Mouse (Mus musculus) spleen, adult 2 months (tissue): ENCODE data around the gene Smtnl2. TPM values are rescaled to one million over a fixed set of nuclear protein-coding genes. Genes with fewer than 3 reads are reported as not detected.
A peak's percentile ranks its signal among the peaks of the same experiment; 100 is the strongest.

Source experiments
- DNase-seq, 2 experiments: peaks; one replicate each; pipeline versions ENCODE4 v3.0.0 to v3.0.0-alpha.2; 2012 to 2021; ENCODE audit warnings: low spot score in 2 of 2, low read depth in 1 of 2
- H3K27ac ChIP-seq: fragments of 200-500 bp; 2 replicates; pipeline ENCODE4 v1.5.1; 2012; ENCODE audit warnings: low read length, inconsistent platforms; ENCODE audit not compliant: insufficient read depth
- H3K27me3 ChIP-seq: fragments of 200-500 bp; 2 replicates; pipeline ENCODE4 v1.6.1; 2012; ENCODE audit warnings: mild to moderate bottlenecking, moderate library complexity, low read length, inconsistent platforms; ENCODE audit not compliant: control insufficient read depth, insufficient read depth
- H3K36me3 ChIP-seq: fragments of 200-500 bp; 2 replicates; pipeline ENCODE4 v1.6.1; 2012; ENCODE audit warnings: mild to moderate bottlenecking, low read length, inconsistent platforms; ENCODE audit not compliant: control insufficient read depth, insufficient read depth
- H3K4me1 ChIP-seq: fragments of 200-500 bp; 2 replicates; pipeline ENCODE4 v1.6.1; 2011; ENCODE audit warnings: inconsistent platforms; ENCODE audit not compliant: control insufficient read depth, insufficient read depth, insufficient read length
- H3K4me3 ChIP-seq: fragments of 200-500 bp; 2 replicates; pipeline ENCODE4 v1.5.1; 2011; ENCODE audit warnings: mild to moderate bottlenecking, inconsistent platforms; ENCODE audit not compliant: insufficient read depth, insufficient read length; ENCODE audit errors: extremely low read depth
- CTCF ChIP-seq: fragments of 200-500 bp; IDR thresholded peaks from 2 replicates; pipeline ENCODE4 v1.5.1; 2011; ENCODE audit warnings: mild to moderate bottlenecking, inconsistent platforms; ENCODE audit not compliant: insufficient read depth, insufficient read length, insufficient replicate concordance; ENCODE audit errors: extremely low read depth
- POLR2A ChIP-seq: fragments of 200-500 bp; IDR thresholded peaks from 2 replicates; pipeline ENCODE4 v1.6.1; 2011; ENCODE audit warnings: low read depth, low read length, inconsistent platforms
- WGBS: fragments of 180-500 bp; shearing (Covaris S2); methylation state at CpG from one replicate; pipeline ENCODE4 v1.1.7; 2018; 5-methylcytosine and 5-hydroxymethylcytosine counted together
- polyA plus RNA-seq: library from polyadenylated mRNA; depleted of rRNA; stranded (reverse); fragments of >200 nt; gene quantifications from 2 replicates; pipeline ENCODE4 v1.2.3, GENCODE M21; 2012

Gene Smtnl2
- polyA plus RNA-seq, 1 experiment: 0.98 TPM

DNA sequence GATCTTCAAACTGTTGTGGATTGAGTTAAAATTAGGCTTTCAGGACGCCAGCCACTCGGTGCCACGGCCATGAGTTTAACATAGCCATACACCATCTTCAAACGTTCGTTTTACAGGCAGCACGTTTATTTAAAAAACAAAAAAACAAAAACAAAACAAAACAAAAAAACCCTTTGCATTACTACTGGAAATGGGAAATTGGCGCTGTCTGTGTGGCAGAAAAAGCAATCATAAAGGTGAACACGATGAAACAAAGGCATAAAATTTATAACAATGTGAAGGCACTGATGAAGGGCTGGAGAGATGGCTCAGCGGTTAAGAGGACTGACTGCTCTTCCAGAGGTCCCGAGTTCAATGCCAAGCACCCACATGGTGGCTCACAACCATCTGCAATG, 49.2 kb downstream of the Smtnl2 start, which contains the start of gene Tekt1:
TSS of gene Tekt1 (minus strand) at position 96 of the 395 bp plus-strand sequence.
- TF ChIP-seq POLR2A (no peak), CTCF (no peak)
- WGBS: 27% methylated on average over 10 of the region's 10 CpGs
- no peak for DNase-seq
- peak within 1 kb of the TSS; percentile 32; the same call in 1 of the 2 replicates for H3K4me3 ChIP-seq
- H3K4me1 ChIP-seq: no peaks in the 10 kb centered on the region
- no peaks in the 10 kb centered on the region for H3K36me3 ChIP-seq
- no peak within 1 kb of the TSS for H3K27ac ChIP-seq
- peaks cover 5% of the 10 kb centered on the region; the same call in 1 of the 2 replicates for H3K27me3 ChIP-seq

DNA sequence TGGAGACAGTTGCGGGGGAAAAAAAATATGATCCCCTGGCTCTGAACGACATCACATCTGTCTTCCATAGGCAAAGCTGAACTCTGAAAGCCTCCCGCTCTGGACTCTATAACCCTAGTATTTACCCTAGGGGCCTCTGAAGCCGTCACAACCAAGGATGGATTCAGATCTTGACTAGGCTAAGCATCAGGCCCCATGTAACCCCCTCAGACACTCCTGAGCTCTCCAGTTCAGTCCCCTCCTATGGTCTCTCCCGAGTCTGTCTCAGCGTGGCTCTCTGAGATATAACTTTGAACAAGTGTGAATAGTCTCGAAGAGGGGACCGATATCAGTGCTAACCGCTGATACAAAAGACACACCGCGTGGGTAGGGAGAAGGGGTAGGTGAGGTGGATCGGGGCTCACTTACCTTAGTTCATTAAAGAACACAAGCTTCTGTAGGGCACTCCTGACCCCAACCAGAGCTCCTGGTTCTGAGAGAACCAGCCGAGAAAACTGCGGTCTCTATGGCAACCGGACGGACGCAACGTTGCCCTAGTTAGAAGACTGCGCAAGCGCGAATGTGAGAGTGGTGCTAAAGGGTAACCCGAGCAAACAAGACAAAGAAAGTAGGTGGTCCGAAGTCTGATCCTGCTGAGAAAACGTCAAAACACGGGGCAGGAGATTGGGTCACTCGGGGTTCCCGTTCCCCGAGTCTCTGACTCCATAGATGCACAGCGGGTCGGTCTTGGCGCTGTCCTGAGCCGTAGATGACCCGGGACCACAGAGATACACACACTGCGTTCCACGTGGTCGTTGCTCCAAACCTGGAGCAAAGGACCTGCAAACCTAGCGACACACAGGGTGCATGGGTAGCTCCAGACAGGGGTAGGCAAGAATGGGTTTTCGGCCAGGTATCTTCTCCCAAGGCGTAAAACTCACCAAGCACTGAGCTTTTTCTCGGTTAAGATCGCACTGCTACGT, 49.8 kb downstream of the Smtnl2 start:
- no peak overlapping the region for H3K27ac ChIP-seq
- peak in 1 of 2 experiments; percentile 9 for DNase-seq
- H3K4me1 ChIP-seq: no peaks in the 10 kb centered on the region
- WGBS: 19% methylated on average over 42 of the region's 42 CpGs
- TF ChIP-seq POLR2A (no peak), CTCF (no peak)
- no peaks in the 10 kb centered on the region for H3K36me3 ChIP-seq
- H3K4me3 ChIP-seq: peak overlapping the region; percentile 32; the same call in 1 of the 2 replicates
- peaks cover 5% of the 10 kb centered on the region; the same call in 1 of the 2 replicates for H3K27me3 ChIP-seq

DNA sequence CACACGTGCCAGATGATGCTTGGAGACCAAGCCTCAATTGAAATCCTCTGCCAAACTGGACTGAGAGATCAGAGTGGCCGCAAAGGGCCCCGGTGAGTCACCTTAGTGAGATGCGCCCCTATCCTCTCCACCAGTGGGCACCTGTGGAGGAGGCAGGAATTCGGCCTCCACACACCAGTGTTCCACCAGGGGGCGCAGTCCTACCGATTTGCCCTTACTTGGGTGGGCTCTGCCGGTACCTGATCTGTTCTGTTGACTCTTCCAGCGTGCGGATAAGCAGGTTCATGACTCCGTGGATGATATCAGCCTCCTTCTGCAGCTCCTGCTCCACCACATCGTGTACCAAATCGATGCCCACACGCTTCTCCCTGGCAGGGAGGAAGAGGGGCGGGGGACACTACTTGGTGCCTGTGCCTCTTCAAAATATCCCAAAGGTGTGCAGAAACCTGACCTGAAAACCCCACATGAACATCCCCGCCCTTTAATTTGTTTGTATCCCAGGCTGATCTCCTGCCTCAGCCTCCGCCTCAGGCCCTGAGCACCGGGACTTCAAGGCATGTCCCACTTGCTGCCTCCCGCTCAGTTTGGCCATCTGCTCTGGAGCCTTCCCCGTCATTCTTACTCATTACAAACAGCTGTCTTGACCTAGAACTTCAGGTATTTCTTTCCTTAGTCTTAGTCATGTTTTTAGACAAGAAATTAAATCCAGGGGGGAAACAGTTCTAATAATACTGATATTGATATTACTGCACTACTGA, 56.4 kb downstream of the Smtnl2 start:
- H3K4me3 ChIP-seq: no peak overlapping the region
- H3K27ac ChIP-seq: no peak overlapping the region
- H3K27me3 ChIP-seq: no peaks in the 10 kb centered on the region
- DNase-seq: peak; percentile 22 to 63
- H3K36me3 ChIP-seq: no peaks in the 10 kb centered on the region
- TF ChIP-seq CTCF: peak; percentile 87
- no peak for TF ChIP-seq POLR2A
- no peaks in the 10 kb centered on the region; the same call in 1 of the 2 replicates for H3K4me1 ChIP-seq
- 34% methylated on average over 20 of the region's 20 CpGs for WGBS

DNA sequence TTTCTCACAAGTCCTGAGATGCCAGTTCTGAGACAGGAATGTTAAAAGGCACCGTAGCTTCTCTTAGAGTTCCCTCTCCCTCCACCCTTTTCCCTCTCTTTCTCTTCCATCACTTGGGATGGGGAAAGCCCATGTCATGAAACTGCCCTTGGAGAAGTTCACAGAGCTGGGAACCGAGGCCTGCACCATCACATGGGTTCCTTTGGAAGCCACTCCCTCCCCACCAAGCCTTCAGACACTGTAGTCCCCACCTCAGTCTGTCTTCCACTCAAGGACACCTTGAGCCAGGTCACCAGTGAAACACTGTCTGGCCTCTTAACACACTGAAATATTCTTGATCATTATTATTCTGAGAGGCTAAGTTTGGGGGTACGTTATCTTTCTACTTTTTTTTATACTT, 58.3 kb downstream of the Smtnl2 start:
- no peak for TF ChIP-seq CTCF
- TF ChIP-seq POLR2A: no peak
- no peak overlapping the region for H3K27ac ChIP-seq
- 80% methylated on average over 3 of the region's 3 CpGs for WGBS
- H3K36me3 ChIP-seq: no peaks in the 10 kb centered on the region
- no peaks in the 10 kb centered on the region for H3K27me3 ChIP-seq
- H3K4me1 ChIP-seq: no peaks in the 10 kb centered on the region; the same call in 1 of the 2 replicates
- no peak for DNase-seq
- H3K4me3 ChIP-seq: no peak overlapping the region

DNA sequence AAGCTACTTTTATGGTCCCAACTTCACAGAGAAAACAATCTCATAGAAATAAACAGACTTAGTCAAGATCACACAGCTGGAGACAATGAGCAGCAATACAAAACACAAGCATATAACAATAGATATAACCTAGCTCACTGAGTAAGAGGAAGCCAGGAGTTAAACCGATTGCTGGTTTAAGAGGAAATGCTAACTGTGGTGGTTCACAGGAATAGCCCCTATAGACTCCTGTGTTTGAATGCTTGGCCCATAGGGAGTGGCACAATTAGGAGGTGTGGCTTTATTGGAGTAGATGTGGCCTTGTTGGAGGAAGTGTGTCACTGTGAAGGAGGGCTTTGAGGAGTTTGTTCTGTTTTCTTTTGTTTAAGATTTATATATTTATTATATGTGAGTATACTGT, 59.2 kb downstream of the Smtnl2 start:
- Histone ChIP-seq H3K4me1 (no peaks in the 10 kb centered on the region; the same call in 1 of the 2 replicates), H3K27me3 (no peaks in the 10 kb centered on the region), H3K27ac (no peak overlapping the region), H3K4me3 (no peak overlapping the region), H3K36me3 (no peaks in the 10 kb centered on the region)
- TF ChIP-seq POLR2A (no peak), CTCF (no peak)
- no peak for DNase-seq
- WGBS: 8% methylated on average over 1 of the region's 1 CpGs

DNA sequence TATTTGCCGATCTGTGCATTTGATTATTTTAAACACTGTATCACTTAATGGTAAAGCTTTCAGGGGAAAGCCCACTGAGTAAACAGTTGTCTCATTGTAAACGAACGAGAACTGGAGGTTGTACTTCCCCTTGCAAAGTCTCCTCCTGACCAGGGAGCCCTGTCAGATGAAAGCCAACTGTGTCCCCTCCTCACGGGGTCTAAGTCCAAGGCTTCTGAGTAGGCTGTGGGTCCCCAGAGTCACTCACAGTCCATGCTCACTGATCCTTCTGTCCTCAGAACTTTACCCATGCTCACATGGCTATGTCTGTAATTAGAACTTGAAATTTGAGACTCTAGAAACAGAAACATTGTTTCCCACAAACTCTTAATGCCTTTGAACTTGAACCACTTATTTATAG, 61.9 kb downstream of the Smtnl2 start:
- no peaks in the 10 kb centered on the region for H3K4me1 ChIP-seq
- no peaks in the 10 kb centered on the region for H3K36me3 ChIP-seq
- 73% methylated on average over 4 of the region's 4 CpGs for WGBS
- no peak overlapping the region for H3K4me3 ChIP-seq
- H3K27me3 ChIP-seq: no peaks in the 10 kb centered on the region
- H3K27ac ChIP-seq: no peak overlapping the region
- TF ChIP-seq POLR2A: no peak
- TF ChIP-seq CTCF: no peak
- no peak for DNase-seq
